Mouse (Mus musculus) cerebellum, adult (tissue): ENCODE measurements around the gene Pfdn5.

Experiments used
- ATAC-seq: cut with Nextera tagmentation; 2 replicates; pipeline ENCODE4 v1.9.2; 2017; ENCODE audit warnings: mild to moderate bottlenecking, moderate library complexity, mixed read lengths; ENCODE audit not compliant: insufficient number of reproducible peaks, low FRiP score, low TSS enrichment

Pfdn5 gene

DNA sequence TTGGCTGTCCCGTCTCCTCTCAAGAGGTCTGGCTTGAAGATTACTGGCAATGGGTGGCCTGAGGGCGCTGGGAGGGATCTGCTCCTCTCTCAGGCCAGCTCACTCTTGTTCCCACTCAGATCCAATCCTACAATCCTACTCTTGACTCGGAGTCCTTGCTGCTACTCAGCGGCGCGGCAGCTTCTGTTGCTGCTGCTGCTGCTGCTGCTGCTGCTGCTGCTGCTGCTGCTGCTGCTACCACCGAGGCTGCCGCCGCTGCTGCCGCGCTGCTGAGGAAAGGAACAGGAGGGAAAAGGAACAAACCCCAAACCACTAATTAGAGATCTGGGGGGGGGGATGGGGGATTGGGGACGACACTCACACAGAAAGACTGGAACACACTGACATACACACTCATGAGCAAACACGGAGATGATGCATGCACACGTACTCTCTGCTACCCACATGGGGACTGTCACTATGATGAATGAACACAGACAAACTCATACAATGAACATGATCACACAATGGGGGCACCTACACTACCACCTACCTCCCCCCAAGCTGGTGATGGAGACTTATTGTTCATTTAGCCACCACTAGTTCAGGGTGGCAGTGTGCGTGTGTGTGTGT, 40.9 kb downstream of the Pfdn5 start, which contains the start of gene Sp7:
Gene Sp7 (minus strand): TSS at position 450 of the 612 bp plus-strand sequence.
- no peak for ATAC-seq

DNA sequence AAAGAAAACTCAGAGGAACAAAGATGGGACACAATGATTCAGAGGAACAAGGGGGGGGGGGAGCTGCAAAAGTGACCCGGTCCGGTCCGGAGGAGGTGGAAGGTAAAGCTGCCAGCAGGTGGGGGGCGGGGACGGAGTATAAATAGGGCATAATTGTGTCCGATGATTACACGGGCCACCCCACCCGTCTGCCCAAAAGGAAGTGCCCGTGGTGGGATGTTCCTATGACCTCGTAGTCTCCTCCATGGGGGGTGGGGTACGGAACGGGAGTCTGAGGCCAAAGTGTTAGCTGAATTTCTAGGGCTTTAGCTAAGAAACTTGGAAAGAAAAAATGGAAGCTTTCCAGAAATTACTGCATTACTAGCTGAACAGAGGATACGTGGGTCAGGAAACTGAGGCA, 44.1 kb downstream of the Pfdn5 start:
- ATAC-seq = no peak

DNA sequence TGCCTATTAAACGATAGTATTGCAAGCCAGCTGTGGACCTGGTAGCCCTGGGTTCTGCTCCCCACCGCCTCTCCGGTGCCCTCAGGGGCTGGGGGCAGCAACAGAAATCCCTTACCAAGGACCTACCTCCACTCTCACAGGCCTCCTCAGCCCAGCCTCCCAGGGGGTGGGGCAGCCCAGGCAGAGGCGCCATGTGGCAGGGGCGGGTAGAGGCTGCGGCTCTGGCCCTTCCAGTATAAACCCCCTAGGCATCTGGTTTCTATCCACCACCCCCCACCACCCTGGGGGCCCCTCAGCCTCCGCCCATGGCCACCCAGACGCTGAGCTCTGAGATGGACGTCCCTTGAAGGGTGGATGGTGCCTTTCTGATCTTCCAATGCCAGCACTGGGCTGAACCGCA, 44.8 kb downstream of the Pfdn5 start:
- ATAC-seq = no peak

GRCm38 (mm10) chr15:102376453-102377162, 50.7 kb downstream of the Pfdn5 start:
- ATAC-seq = 0 out of 2 replicates have a peak, but pooled peaks have one; percentile 26

- no peak for ATAC-seq
Measured at GRCm38 (mm10) chr15:102377163-102377543, 51.2 kb downstream of the Pfdn5 start.

GRCm38 (mm10) chr15:102377810-102378262, 51.9 kb downstream of the Pfdn5 start:
- ATAC-seq = no peak
